Mouse (Mus musculus) olfactory bulb, adult 2 months (tissue): ENCODE measurements at regions not wholly inside any gene's neighbourhood (a gene's known extent, or its start where the extent isn't known, plus 50 kb on each side); places are given as distances from the start of the nearest gene placed in this dataset.

Experiments
- H3K27ac ChIP-seq: fragments of 200-500 bp; 2 replicates; pipeline ENCODE4 v1.5.1; 2012; ENCODE audit warnings: low read depth, low read length; ENCODE audit not compliant: insufficient read depth
- H3K4me1 ChIP-seq: fragments of 200-500 bp; 2 replicates; pipeline ENCODE4 v1.6.1; 2012; ENCODE audit warnings: low read length; ENCODE audit not compliant: control insufficient read depth, insufficient read depth
- H3K4me3 ChIP-seq: fragments of 200-500 bp; 2 replicates; pipeline ENCODE4 v1.5.1; 2012; ENCODE audit warnings: mild to moderate bottlenecking, low read depth, low read length, moderate library complexity; ENCODE audit not compliant: insufficient read depth
- CTCF ChIP-seq: fragments of 200-500 bp; IDR thresholded peaks from 2 replicates; pipeline ENCODE4 v1.5.1; 2012; ENCODE audit warnings: low read depth, mild to moderate bottlenecking, low read length, moderate library complexity; ENCODE audit not compliant: insufficient read depth
- POLR2A ChIP-seq: fragments of 200-500 bp; IDR thresholded peaks from 2 replicates; pipeline ENCODE4 v1.6.1; 2012; ENCODE audit warnings: mild to moderate bottlenecking, low read depth, low read length, moderate library complexity; ENCODE audit not compliant: insufficient read depth
- WGBS: fragments of 180-500 bp; shearing (Covaris S2); methylation state at CpG from one replicate; pipeline ENCODE4 v1.1.7; 2018; 5-methylcytosine and 5-hydroxymethylcytosine counted together

DNA sequence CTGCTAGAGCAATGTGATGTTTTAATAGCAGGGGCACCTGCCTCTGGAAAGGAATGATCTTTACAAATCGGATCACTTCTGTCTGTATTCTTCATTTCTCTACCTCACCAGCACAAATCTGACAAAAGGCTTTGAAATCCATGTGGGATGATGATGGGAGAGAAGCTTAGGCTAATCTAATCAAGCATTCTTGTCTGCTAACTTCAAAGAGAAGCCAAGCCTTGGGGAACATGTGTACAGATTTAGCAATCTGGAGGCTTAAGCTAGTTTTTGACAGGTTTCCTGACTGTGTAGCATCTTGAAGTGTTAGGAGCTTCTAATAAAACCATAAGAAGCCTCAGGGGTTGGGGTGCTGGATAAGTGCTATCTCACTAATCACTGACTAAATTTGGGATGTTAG, 277.6 kb upstream of the Marcks start:
- Histone ChIP-seq H3K4me3 (no peak overlapping the region), H3K4me1 (no peaks in the 10 kb centered on the region), H3K27ac (no peak overlapping the region)
- WGBS = 82% methylated on average over 1 of the region's 1 CpGs
- TF ChIP-seq CTCF = no peak
- no peak for TF ChIP-seq POLR2A

DNA sequence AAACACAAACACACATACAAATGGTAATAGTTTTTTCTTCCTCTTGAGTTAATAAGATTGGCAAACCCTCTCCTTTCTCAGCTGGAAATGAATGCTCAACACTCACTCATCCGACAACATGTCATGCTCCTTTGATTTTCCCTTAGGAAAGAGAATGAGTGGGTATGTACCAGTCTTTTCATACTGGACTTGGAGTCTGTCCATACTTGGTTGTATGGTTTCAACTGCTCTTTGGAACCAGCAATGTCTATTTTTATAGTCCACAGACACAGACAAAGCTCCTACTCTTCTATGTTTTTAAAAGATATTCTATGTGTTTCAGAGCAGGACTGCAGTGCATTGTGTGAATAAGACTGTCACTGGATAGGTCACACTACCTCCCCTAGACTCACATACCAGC, 273.7 kb upstream of the Marcks start:
- 50% methylated on average over 1 of the region's 1 CpGs for WGBS
- H3K27ac ChIP-seq = no peak overlapping the region
- TF ChIP-seq CTCF (no peak), POLR2A (no peak)
- no peak overlapping the region for H3K4me3 ChIP-seq
- no peaks in the 10 kb centered on the region for H3K4me1 ChIP-seq

DNA sequence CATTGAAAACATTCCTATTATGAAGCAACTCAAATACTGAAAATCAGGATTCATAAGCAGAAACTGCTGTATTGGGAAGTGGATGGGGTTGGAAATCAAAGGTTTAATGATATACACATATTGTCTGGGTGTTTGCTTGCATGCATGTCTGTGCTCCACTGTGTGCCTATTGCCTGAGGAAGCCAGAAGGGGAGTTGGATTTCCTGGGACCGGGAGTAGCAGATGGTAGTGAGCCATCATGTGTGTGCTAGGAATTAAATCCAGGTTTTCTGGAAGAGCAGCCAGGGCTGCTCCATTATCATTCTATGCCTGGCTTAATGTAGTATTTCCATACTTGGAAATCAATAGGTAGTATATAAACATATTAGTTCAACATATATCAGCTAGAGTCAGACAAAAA, 271.0 kb upstream of the Marcks start:
- Histone ChIP-seq H3K4me1 (no peaks in the 10 kb centered on the region), H3K4me3 (no peak overlapping the region), H3K27ac (no peak overlapping the region)
- no peak for TF ChIP-seq POLR2A
- no peak for TF ChIP-seq CTCF
- WGBS = 53% methylated on average over 1 of the region's 1 CpGs

DNA sequence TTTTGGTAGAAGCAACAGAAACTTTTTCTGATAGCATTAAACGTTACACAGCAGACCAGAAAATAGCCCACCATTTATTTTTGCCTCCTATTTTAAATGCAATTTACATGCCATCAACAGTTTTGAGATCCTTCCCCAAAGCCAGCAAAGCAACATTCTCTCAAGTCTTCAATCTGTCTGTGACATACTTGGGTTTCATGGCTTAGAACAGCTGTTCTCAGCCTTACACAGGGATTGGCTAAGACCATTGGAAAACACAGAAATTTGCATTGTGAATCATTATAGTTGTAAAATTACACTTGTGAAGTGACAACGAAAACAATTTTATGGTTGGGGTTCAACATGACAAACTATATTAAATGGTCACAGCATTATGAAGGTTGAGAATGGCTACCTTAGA, 268.8 kb upstream of the Marcks start:
- Histone ChIP-seq H3K4me1 (no peaks in the 10 kb centered on the region), H3K27ac (no peak overlapping the region)
- WGBS = 96% methylated on average over 2 of the region's 2 CpGs

DNA sequence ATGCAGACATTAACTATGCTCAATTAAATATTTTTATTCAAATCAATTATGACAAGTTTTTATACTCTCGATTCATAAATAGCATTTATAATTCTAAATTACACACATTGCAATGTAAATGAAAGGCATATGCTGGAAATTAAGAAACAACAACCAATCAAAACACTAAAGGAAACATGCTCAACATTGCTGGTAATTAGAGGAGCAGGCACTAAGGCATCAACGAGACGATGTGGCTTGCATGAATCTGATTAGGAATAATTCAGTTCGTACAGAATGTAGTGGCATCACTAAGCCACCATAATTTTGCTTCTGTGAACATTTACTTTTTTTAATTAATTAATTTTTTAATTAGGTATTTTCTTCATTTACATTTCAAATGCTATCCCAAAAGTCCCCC, 266.2 kb upstream of the Marcks start:
- TF ChIP-seq POLR2A = no peak
- TF ChIP-seq CTCF = no peak
- H3K4me1 ChIP-seq = peaks cover 3% of the 10 kb centered on the region; the same call in 1 of the 2 replicates
- 87% methylated on average over 4 of the region's 4 CpGs for WGBS
- H3K27ac ChIP-seq = no peak overlapping the region
- H3K4me3 ChIP-seq = no peak overlapping the region

More for the DNA sequence above, 268.8 kb upstream of the Marcks start:
- H3K4me3 ChIP-seq = no peak overlapping the region
- TF ChIP-seq POLR2A (no peak), CTCF (no peak)

DNA sequence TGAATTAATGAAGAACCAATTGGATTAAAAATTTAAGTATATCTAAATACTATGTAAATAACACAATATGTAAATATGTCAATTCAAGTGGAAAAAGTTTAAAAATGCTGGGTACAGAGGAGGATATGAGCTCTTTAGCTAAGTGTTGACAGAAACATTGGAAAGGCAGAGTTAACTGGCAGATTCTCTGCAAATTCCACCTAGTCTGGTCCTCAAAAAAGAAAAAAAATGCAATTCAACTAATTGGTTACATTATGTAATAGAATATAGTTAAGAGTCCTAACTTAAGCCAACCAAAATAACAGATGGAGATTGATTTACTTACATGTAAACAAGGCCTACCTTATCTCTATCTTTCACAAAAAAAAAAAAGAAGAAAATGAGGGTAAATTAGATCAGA, 265.7 kb upstream of the Marcks start:
- no peak for TF ChIP-seq POLR2A

DNA sequence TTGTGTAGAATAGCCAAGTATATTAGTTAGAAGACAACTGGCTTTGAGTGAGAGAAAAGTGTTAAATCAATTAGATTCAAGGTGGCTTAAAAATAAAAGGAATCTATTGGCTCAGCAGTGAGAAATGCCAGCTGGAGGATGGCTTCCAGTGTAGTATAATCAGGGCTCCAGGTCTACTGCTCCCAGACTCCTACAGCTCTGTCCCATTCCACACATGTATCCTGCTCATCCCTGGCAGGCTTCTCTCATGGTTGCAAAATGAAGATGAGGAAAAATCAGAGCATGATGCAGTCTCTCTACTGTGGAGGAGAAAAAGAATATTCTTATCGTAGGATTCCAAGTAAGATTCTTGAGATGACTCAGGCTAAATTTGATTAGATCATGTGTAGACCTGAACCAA, 263.7 kb upstream of the Marcks start:
- Histone ChIP-seq H3K4me1 (peaks cover 6% of the 10 kb centered on the region), H3K27ac (no peak overlapping the region), H3K4me3 (no peak overlapping the region)
- 79% methylated on average over 1 of the region's 1 CpGs for WGBS
- no peak for TF ChIP-seq CTCF
- TF ChIP-seq POLR2A = no peak

More for the DNA sequence above, 265.7 kb upstream of the Marcks start:
- Histone ChIP-seq H3K4me3 (no peak overlapping the region), H3K27ac (no peak overlapping the region), H3K4me1 (peaks cover 3% of the 10 kb centered on the region; the same call in 1 of the 2 replicates)

DNA sequence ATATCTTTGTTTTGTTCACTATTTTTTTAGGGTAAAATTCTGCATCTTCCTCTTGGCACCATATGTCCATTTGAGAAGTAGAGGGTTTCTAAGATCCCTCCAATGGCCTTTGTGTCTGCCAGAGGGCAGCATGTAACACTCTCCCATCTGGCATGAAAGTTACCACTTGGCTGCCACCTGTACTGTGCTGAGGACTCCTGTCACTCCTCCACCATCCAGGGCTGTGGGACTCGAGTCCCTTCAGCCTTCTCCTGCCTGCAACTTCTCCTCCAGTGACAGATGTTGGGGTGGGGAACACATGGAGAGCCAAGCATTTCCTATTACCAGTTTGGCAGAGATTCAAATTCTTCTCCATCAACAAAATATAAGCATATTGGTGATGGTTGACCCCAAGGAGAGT, 262.3 kb upstream of the Marcks start:
- 35% methylated on average over 1 of the region's 1 CpGs for WGBS
- Histone ChIP-seq H3K4me3 (no peak overlapping the region), H3K27ac (no peak overlapping the region), H3K4me1 (peaks cover 10% of the 10 kb centered on the region)
- TF ChIP-seq CTCF = no peak
- no peak for TF ChIP-seq POLR2A

DNA sequence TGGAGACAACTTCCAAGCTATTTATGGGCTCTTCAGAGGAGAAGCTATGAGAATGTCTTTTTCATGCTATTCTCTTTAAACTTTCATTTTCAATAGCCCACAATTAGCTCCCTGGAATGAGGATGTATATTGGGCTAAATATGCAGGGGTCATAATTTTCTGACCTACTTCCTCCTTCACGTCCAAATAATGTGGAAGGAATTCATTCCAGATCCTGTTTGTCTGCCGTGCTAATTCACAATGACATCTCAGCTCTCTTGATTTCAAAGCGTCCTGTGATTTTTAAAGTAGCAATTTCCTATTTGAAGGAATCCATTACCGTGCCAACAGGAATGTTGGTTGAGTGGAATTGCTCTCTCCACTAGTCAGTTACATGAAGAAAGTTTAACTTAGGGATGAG, 261.7 kb upstream of the Marcks start:
- WGBS = 7% methylated on average over 4 of the region's 4 CpGs
- TF ChIP-seq POLR2A (no peak), CTCF (no peak)
- peaks cover 10% of the 10 kb centered on the region for H3K4me1 ChIP-seq
- peak overlapping the region; percentile 29; the same call in 1 of the 2 replicates for H3K27ac ChIP-seq
- H3K4me3 ChIP-seq = no peak overlapping the region
